Mouse (Mus musculus): ENCODE results near the gene Rrm2.

- TF ChIP-seq CTCF (IDR thresholded peaks at IDR 0.05; ENCODE audit: low read depth) (no peak), EP300 (IDR thresholded peaks at IDR 0.05; ENCODE audit: low read depth) (no peak)
Observed at GRCm38 (mm10) chr12:24690351-24690750, 17.7 kb upstream of the Rrm2 start.

Measured in liver, embryonic 14.5 days (tissue).